In genomic region chr9:50698418-50699409, GRCm38 (mm10) we compare ENCODE assay signal across 8 mouse cellular contexts. TPM values are rescaled to one million over a fixed set of nuclear protein-coding genes. Genes with fewer than 3 reads are reported as not detected.
DNase-seq lines count a peak whose midpoint lies in the region; ATAC-seq and TF ChIP-seq lines count a peak whose summit lies in the region.

No protein-coding gene starts in this region.

- peak overlapping the region; percentile 98 for H3K4me2 ChIP-seq in forebrain, embryonic 13.5 days
- H3K4me2 ChIP-seq in hindbrain, embryonic 11.5 days (replicated peaks; ENCODE audit: low read depth, low read length): peak overlapping the region; percentile 91

- peaks cover 28% of the 10 kb centered on the region for H3K4me1 ChIP-seq in E14TG2a.4 (replicated peaks; ENCODE audit: low read depth, low read length)
- H3K4me1 ChIP-seq in forebrain, embryonic 13.5 days: peaks cover 24% of the 10 kb centered on the region
- H3K4me1 ChIP-seq in hindbrain, embryonic 11.5 days (replicated peaks; ENCODE audit: control insufficient read depth, insufficient read depth, low read length): 0 out of 2 replicates have a peak, but pooled peaks cover 4% of the 10 kb centered on the region

- H3K27me3 ChIP-seq in E14TG2a.4 (ENCODE audit: insufficient read depth, low read length): peaks cover 34% of the 10 kb centered on the region
- peaks cover 12% of the 10 kb centered on the region; the same call in 1 of the 2 replicates for H3K27me3 ChIP-seq in forebrain, embryonic 13.5 days
- H3K27me3 ChIP-seq in hindbrain, embryonic 11.5 days (ENCODE audit: control insufficient read depth, insufficient read depth, low read length): peaks cover 10% of the 10 kb centered on the region

- peak overlapping the region; percentile 79 for H3K4me3 ChIP-seq in E14TG2a.4 (replicated peaks; ENCODE audit: low read length)
- H3K4me3 ChIP-seq in forebrain, embryonic 13.5 days: peak overlapping the region; percentile 60
- peak overlapping the region; percentile 50 for H3K4me3 ChIP-seq in hindbrain, embryonic 11.5 days (ENCODE audit: low read depth, low read length)

- H3K27ac ChIP-seq in forebrain, embryonic 13.5 days: peak overlapping the region; percentile 54
- H3K27ac ChIP-seq in hindbrain, embryonic 11.5 days (ENCODE audit: low read depth, low read length): peak overlapping the region; percentile 33; the same call in 1 of the 2 replicates

- peak; percentile 60 for DNase-seq in brain, embryonic 14.5 days (ENCODE audit: low read depth)
- peak; percentile 66 for DNase-seq in hindbrain, embryonic 11.5 days (ENCODE audit: low spot score)
- DNase-seq in layer of hippocampus, postnatal 36 days: peak; percentile 70 to 72
- DNase-seq in lung, postnatal 10 days: peak; percentile 52
- peak; percentile 57 for DNase-seq in retina, embryonic 14.5 days (ENCODE audit: low spot score)
- no peak for DNase-seq in ovary, adult 18-20 months (ENCODE audit: low spot score)

- ATAC-seq in forebrain, embryonic 13.5 days: peak; percentile 63
- ATAC-seq in hindbrain, embryonic 11.5 days (ENCODE audit: low FRiP score): peak; percentile 63

- no peak for TF ChIP-seq POLR2A in brain, embryonic 14.5 days (IDR thresholded peaks at IDR 0.05; ENCODE audit: borderline replicate concordance, extremely low read depth, insufficient read depth, insufficient read length, poor library complexity, severe bottlenecking)

- no peak for TF ChIP-seq CTCF in E14TG2a.4 (conservative IDR thresholded peaks at IDR 0.05; ENCODE audit: low read length)
- no peak for TF ChIP-seq CTCF in brain, embryonic 14.5 days (IDR thresholded peaks at IDR 0.05; ENCODE audit: borderline replicate concordance, extremely low read depth, insufficient read depth, insufficient read length)

- peak overlapping the region; percentile 81 for H3K9ac ChIP-seq in forebrain, embryonic 13.5 days
- H3K9ac ChIP-seq in hindbrain, embryonic 11.5 days (ENCODE audit: low read depth, low read length): peak overlapping the region; percentile 57

- peaks cover 27% of the 10 kb centered on the region for H3K36me3 ChIP-seq in E14TG2a.4 (ENCODE audit: insufficient read depth, low read length)
- H3K36me3 ChIP-seq in forebrain, embryonic 13.5 days (ENCODE audit: poor library complexity, severe bottlenecking): peaks cover 12% of the 10 kb centered on the region; the same call in 1 of the 2 replicates
- no peaks in the 10 kb centered on the region for H3K36me3 ChIP-seq in hindbrain, embryonic 11.5 days (ENCODE audit: control insufficient read depth, insufficient read depth, low read length)

- WGBS in forebrain, embryonic 13.5 days: under 1% methylated on average over 67 of the region's 70 CpGs
- under 1% methylated on average over 56 of the region's 70 CpGs for WGBS in hindbrain, embryonic 11.5 days

- H3K9me3 ChIP-seq in E14TG2a.4 (ENCODE audit: low read length): no peaks in the 10 kb centered on the region
- no peaks in the 10 kb centered on the region for H3K9me3 ChIP-seq in forebrain, embryonic 13.5 days (replicated peaks)
- H3K9me3 ChIP-seq in hindbrain, embryonic 11.5 days (ENCODE audit: control insufficient read depth, low read length): no peaks in the 10 kb centered on the region

RNA-seq across cellular contexts. Expression of gene Dlat, which starts 39.1 kb away (rescaled TPM):
- 25.4 and 32.9 TPM in 2 replicates for polyA plus RNA-seq in brain, embryonic 14.5 days (2012; rRNA removed)
- polyA plus RNA-seq in forebrain, embryonic 13.5 days (2015; fragmentation: Nextera tagmentation; extraction: Ambion mirVana): 40.6 and 40.8 TPM in 2 replicates
- polyA plus RNA-seq in hindbrain, embryonic 11.5 days (2014; fragmentation: Nextera tagmentation; extraction: Ambion mirVana): 54.9 and 59.2 TPM in 2 replicates
- total RNA-seq in layer of hippocampus, postnatal 36 days (2021): 100 to 1,000 TPM; 134 to 144 TPM

RNA-seq across cellular contexts. Expression of gene Dixdc1, which starts 40.6 kb away (rescaled TPM):
- 29.9 and 40.6 TPM in 2 replicates for polyA plus RNA-seq in brain, embryonic 14.5 days (2012; rRNA removed)
- 20.2 and 21.4 TPM in 2 replicates for polyA plus RNA-seq in forebrain, embryonic 13.5 days (2015; fragmentation: Nextera tagmentation; extraction: Ambion mirVana)
- 25.2 and 31.0 TPM in 2 replicates for polyA plus RNA-seq in hindbrain, embryonic 11.5 days (2014; fragmentation: Nextera tagmentation; extraction: Ambion mirVana)
- total RNA-seq in layer of hippocampus, postnatal 36 days (2021): 10 to 100 TPM; 83.8 to 97.1 TPM

RNA-seq across cellular contexts. Expression of gene 2310030G06Rik, which starts 47.6 kb away (rescaled TPM):
- 1.2 and 1.7 TPM in 2 replicates for polyA plus RNA-seq in brain, embryonic 14.5 days (2012; rRNA removed)
- 1.0 and 1.2 TPM in 2 replicates for polyA plus RNA-seq in forebrain, embryonic 13.5 days (2015; fragmentation: Nextera tagmentation; extraction: Ambion mirVana)
- 1.3 and 1.7 TPM in 2 replicates for polyA plus RNA-seq in hindbrain, embryonic 11.5 days (2014; fragmentation: Nextera tagmentation; extraction: Ambion mirVana)
- total RNA-seq in layer of hippocampus, postnatal 36 days (2021): 1 to 10 TPM in 1 of 2 experiments, under 1 TPM in 1; 0.67 to 1.6 TPM

RNA-seq across cellular contexts. Expression of gene Cryab, which starts 52.4 kb away (rescaled TPM):
- 5.7 and 6.1 TPM in 2 replicates for polyA plus RNA-seq in brain, embryonic 14.5 days (2012; rRNA removed)
- 4.7 and 6.5 TPM in 2 replicates for polyA plus RNA-seq in forebrain, embryonic 13.5 days (2015; fragmentation: Nextera tagmentation; extraction: Ambion mirVana)
- polyA plus RNA-seq in hindbrain, embryonic 11.5 days (2014; fragmentation: Nextera tagmentation; extraction: Ambion mirVana): 5.9 and 7.4 TPM in 2 replicates
- 100 to 1,000 TPM; 153 to 161 TPM for total RNA-seq in layer of hippocampus, postnatal 36 days (2021)

RNA-seq across cellular contexts. Expression of gene Hspb2, which starts 53.4 kb away (rescaled TPM):
- 1.3 and 1.8 TPM in 2 replicates for polyA plus RNA-seq in brain, embryonic 14.5 days (2012; rRNA removed)
- not detected in 2 replicates for polyA plus RNA-seq in forebrain, embryonic 13.5 days (2015; fragmentation: Nextera tagmentation; extraction: Ambion mirVana)
- 1.9 and 2.4 TPM in 2 replicates for polyA plus RNA-seq in hindbrain, embryonic 11.5 days (2014; fragmentation: Nextera tagmentation; extraction: Ambion mirVana)
- total RNA-seq in layer of hippocampus, postnatal 36 days (2021): 1 to 10 TPM in 1 of 2 experiments, under 1 TPM in 1; 0.95 to 1.2 TPM
